Mouse (Mus musculus): Measurements from ENCODE around the gene Plcd3. TPM values are rescaled to one million over a fixed set of nuclear protein-coding genes. Genes with fewer than 3 reads are reported as not detected.

The Plcd3 gene
- total and polyA plus RNA-seq, 3 experiments = 7.1 to 24.3 (median 11.3) TPM

- H3K79me2 ChIP-seq (replicated peaks; ENCODE audit: control insufficient read depth, extremely low read depth, insufficient read depth, poor library complexity, severe bottlenecking) = no peaks in the 10 kb centered on the region
- H3K27ac ChIP-seq (ENCODE audit: insufficient read depth, low read depth) = no peak overlapping the region
- H3K27me3 ChIP-seq (replicated peaks) = no peaks in the 10 kb centered on the region
- no peak overlapping the region for H3K9ac ChIP-seq (ENCODE audit: insufficient read depth, low read depth)
- TF ChIP-seq ZC3H11A (IDR thresholded peaks at IDR 0.05; ENCODE audit: low read depth, low read length) = no peak
- no peak for TF ChIP-seq TCF12 (IDR thresholded peaks at IDR 0.05; ENCODE audit: low read depth, low read length)
- no peak for TF ChIP-seq ZKSCAN1 (IDR thresholded peaks at IDR 0.05; ENCODE audit: borderline replicate concordance, low read depth, low read length)
- TF ChIP-seq GABPA (IDR thresholded peaks at IDR 0.05; ENCODE audit: insufficient replicate concordance, low read depth, low read length) = no peak
- H3K36me3 ChIP-seq (replicated peaks in 1 of 2; ENCODE audit: control insufficient read depth in 1 of 2, insufficient read depth in 1 of 2, low read length in 1 of 2) = peaks cover 82 to 94% of the 10 kb centered on the region in 2 experiments
- H3K4me2 ChIP-seq (ENCODE audit: insufficient read depth, low read depth, poor library complexity, severe bottlenecking) = no peak overlapping the region
- H3K4me3 ChIP-seq (replicated peaks in 1 of 3; ENCODE audit: low read depth in 2 of 3, low read length in 2 of 3, poor library complexity in 1 of 3) = no peak overlapping the region
- no peaks in the 10 kb centered on the region for H3K9me3 ChIP-seq (replicated peaks; ENCODE audit: low read length)
- H3K4me1 ChIP-seq (ENCODE audit: control insufficient read depth in 1 of 2, insufficient read depth in 2 of 2) = peaks cover 12 to 44% of the 10 kb centered on the region in 2 experiments
- dilution Hi-C loops (cut with MboI; ENCODE audit: extremely low pct_ligation_motif_present, extremely low pct_unique_long_range_greater_than_20kb, low sequenced_read_pairs) = no loop called here
- in situ Hi-C loops (cut with MboI; ENCODE audit: low pct_ligation_motif_present, low pct_unique_long_range_greater_than_20kb, low sequenced_read_pairs) = no loop called here
- DNase-seq (ENCODE audit: extremely low read depth) = no peak
Measured at GRCm38 (mm10) chr11:103073671-103074070, 27.8 kb downstream of the Plcd3 start.

GRCm38 (mm10) chr11:103070322-103070880 is 31.1 kb downstream of the Plcd3 start:
- Histone ChIP-seq H3K27me3 (replicated peaks) (no peaks in the 10 kb centered on the region), H3K36me3 (replicated peaks in 1 of 2; ENCODE audit: control insufficient read depth in 1 of 2, insufficient read depth in 1 of 2, low read length in 1 of 2) (peaks cover 73 to 92% of the 10 kb centered on the region in 2 experiments)

GRCm38 (mm10) chr11:103069731-103070130 is 31.7 kb downstream of the Plcd3 start:
- no peak for DNase-seq (ENCODE audit: extremely low read depth)
- H3K36me3 ChIP-seq (replicated peaks in 1 of 2; ENCODE audit: control insufficient read depth in 1 of 2, insufficient read depth in 1 of 2, low read length in 1 of 2) = peaks cover 73 to 92% of the 10 kb centered on the region in 2 experiments
- TF ChIP-seq GABPA (IDR thresholded peaks at IDR 0.05; ENCODE audit: insufficient replicate concordance, low read depth, low read length) (no peak), ZC3H11A (IDR thresholded peaks at IDR 0.05; ENCODE audit: low read depth, low read length) (no peak), IRF4 (IDR thresholded peaks at IDR 0.05; ENCODE audit: low read depth, low read length) (no peak)
- H3K79me2 ChIP-seq (replicated peaks; ENCODE audit: control insufficient read depth, extremely low read depth, insufficient read depth, poor library complexity, severe bottlenecking) = no peaks in the 10 kb centered on the region; the same call in 1 of the 2 replicates
- no peaks in the 10 kb centered on the region for H3K27me3 ChIP-seq (replicated peaks)
- peaks cover 16 to 67% of the 10 kb centered on the region in 2 experiments for H3K4me1 ChIP-seq (ENCODE audit: control insufficient read depth in 1 of 2, insufficient read depth in 2 of 2)
- dilution Hi-C loops (cut with MboI; ENCODE audit: extremely low pct_ligation_motif_present, extremely low pct_unique_long_range_greater_than_20kb, low sequenced_read_pairs) = no loop called here
- H3K4me2 ChIP-seq (ENCODE audit: insufficient read depth, low read depth, poor library complexity, severe bottlenecking) = no peak overlapping the region
- no peak overlapping the region for H3K4me3 ChIP-seq (replicated peaks in 1 of 3; ENCODE audit: low read depth in 2 of 3, low read length in 2 of 3, poor library complexity in 1 of 3)
- no peaks in the 10 kb centered on the region for H3K9me3 ChIP-seq (replicated peaks; ENCODE audit: low read length)
- H3K27ac ChIP-seq (ENCODE audit: insufficient read depth, low read depth) = peak overlapping the region; percentile 8
- H3K9ac ChIP-seq (ENCODE audit: insufficient read depth, low read depth) = no peak overlapping the region
- in situ Hi-C loops (cut with MboI; ENCODE audit: low pct_ligation_motif_present, low pct_unique_long_range_greater_than_20kb, low sequenced_read_pairs) = no loop called here

More at GRCm38 (mm10) chr11:103070322-103070880, 31.1 kb downstream of the Plcd3 start:
- H3K79me2 ChIP-seq (replicated peaks; ENCODE audit: control insufficient read depth, extremely low read depth, insufficient read depth, poor library complexity, severe bottlenecking) = no peaks in the 10 kb centered on the region; the same call in 1 of the 2 replicates
- no peaks in the 10 kb centered on the region for H3K9me3 ChIP-seq (replicated peaks; ENCODE audit: low read length)
- DNase-seq (ENCODE audit: extremely low read depth) = no peak
- H3K4me3 ChIP-seq (replicated peaks in 1 of 3; ENCODE audit: low read depth in 2 of 3, low read length in 2 of 3, poor library complexity in 1 of 3) = no peak overlapping the region
- no peak overlapping the region for H3K9ac ChIP-seq (ENCODE audit: insufficient read depth, low read depth)
- no peak overlapping the region for H3K27ac ChIP-seq (ENCODE audit: insufficient read depth, low read depth)
- dilution Hi-C loops (cut with MboI; ENCODE audit: extremely low pct_ligation_motif_present, extremely low pct_unique_long_range_greater_than_20kb, low sequenced_read_pairs) = no loop called here
- in situ Hi-C loops (cut with MboI; ENCODE audit: low pct_ligation_motif_present, low pct_unique_long_range_greater_than_20kb, low sequenced_read_pairs) = no loop called here
- peaks cover 16 to 67% of the 10 kb centered on the region in 2 experiments for H3K4me1 ChIP-seq (ENCODE audit: control insufficient read depth in 1 of 2, insufficient read depth in 2 of 2)
- H3K4me2 ChIP-seq (ENCODE audit: insufficient read depth, low read depth, poor library complexity, severe bottlenecking) = no peak overlapping the region
- TF ChIP-seq POLR2AphosphoS2 (IDR thresholded peaks at IDR 0.05; ENCODE audit: low read depth, low read length) (peak; percentile 40; the same call in 1 of the 2 replicates), MAFK (IDR thresholded peaks at IDR 0.05; ENCODE audit: insufficient replicate concordance, low read length) (no peak)

Measured in CH12.LX (cell line).